Mouse (Mus musculus) left cerebral cortex, postnatal 14 days (tissue): Measurements from ENCODE around the gene Pakap. TPM values are rescaled to one million over a fixed set of nuclear protein-coding genes. Genes with fewer than 3 reads are reported as not detected.

Experiments
- DNase-seq, 2 experiments: peaks; one replicate each; pipeline ENCODE4 v3.0.0; 2021 to 2022; ENCODE audit warnings: low spot score in 2 of 2, mixed read lengths in 1 of 2
- intact Hi-C: fragments of 180-260 bp; cut with DNase I; formaldehyde crosslinking; loops from one replicate; pipeline ENCODE4 v1.15.1; 2025
- total RNA-seq, 2 experiments: library from RNA; stranded (reverse); gene quantifications; 2 replicates each; pipeline ENCODE4 v1.2.3; 2021

The Pakap gene
- total RNA-seq, 2 experiments from 2014 or later: 20.4 to 21.3 TPM

GRCm38 (mm10) chr4:57612716-57613115 is 44.7 kb downstream of the Pakap start:
- DNase-seq: no peak
- intact Hi-C loops: no loop called here

- DNase-seq: no peak
- intact Hi-C loops: no loop called here
Measured at GRCm38 (mm10) chr4:57614686-57615085, 46.7 kb downstream of the Pakap start.

GRCm38 (mm10) chr4:57618743-57619142 is 50.8 kb downstream of the Pakap start:
- intact Hi-C loops: no loop called here
- DNase-seq: no peak

- peak; percentile 50 to 84 for DNase-seq
- intact Hi-C loops: no loop called here
Measured at GRCm38 (mm10) chr4:57622816-57623215, 54.8 kb downstream of the Pakap start.

GRCm38 (mm10) chr4:57624819-57625218 is 56.8 kb downstream of the Pakap start:
- intact Hi-C loops: no loop called here
- no peak for DNase-seq

- no peak for DNase-seq
- intact Hi-C loops: no loop called here
Measured at GRCm38 (mm10) chr4:57625306-57625705, 57.3 kb downstream of the Pakap start.

- DNase-seq: no peak
- intact Hi-C loops: no loop called here
Measured at GRCm38 (mm10) chr4:57625756-57626155, 57.8 kb downstream of the Pakap start.

- no peak for DNase-seq
- intact Hi-C loops: no loop called here
Measured at GRCm38 (mm10) chr4:57626921-57627320, 58.9 kb downstream of the Pakap start.

- intact Hi-C loops: no loop called here
- DNase-seq: no peak
Measured at GRCm38 (mm10) chr4:57632386-57632785, 64.4 kb downstream of the Pakap start.

- peak in 1 of 2 experiments; percentile 43 for DNase-seq
- intact Hi-C loops: no loop called here
Measured at GRCm38 (mm10) chr4:57633052-57633451, 65.1 kb downstream of the Pakap start.

GRCm38 (mm10) chr4:57634956-57635355 is 67.0 kb downstream of the Pakap start:
- DNase-seq: no peak
- intact Hi-C loops: no loop called here

GRCm38 (mm10) chr4:57636782-57637482 is 69.0 kb downstream of the Pakap start:
- intact Hi-C loops: no loop called here
- no peak for DNase-seq

GRCm38 (mm10) chr4:57637636-57638386 is 69.8 kb downstream of the Pakap start:
- intact Hi-C loops: no loop called here
- peak; percentile 76 to 87 for DNase-seq

- intact Hi-C loops: loop anchor here (1.0 kb wide), 1 partner anchor 17 kb away; no protein-coding TSS in a partner anchor
- DNase-seq: no peak
Measured at GRCm38 (mm10) chr4:57638941-57639340, 71.0 kb downstream of the Pakap start.

GRCm38 (mm10) chr4:57640222-57640621 is 72.2 kb downstream of the Pakap start:
- DNase-seq: peak in 1 of 2 experiments; percentile 34
- intact Hi-C loops: no loop called here

- DNase-seq: no peak
- intact Hi-C loops: no loop called here
Measured at GRCm38 (mm10) chr4:57640971-57641370, 73.0 kb downstream of the Pakap start.

GRCm38 (mm10) chr4:57650994-57651393 is 83.0 kb downstream of the Pakap start:
- no peak for DNase-seq
- intact Hi-C loops: no loop called here

- DNase-seq: no peak
- intact Hi-C loops: no loop called here
Measured at GRCm38 (mm10) chr4:57651547-57651946, 83.6 kb downstream of the Pakap start.

GRCm38 (mm10) chr4:57652185-57652904 is 84.4 kb downstream of the Pakap start:
- intact Hi-C loops: no loop called here
- DNase-seq: no peak

GRCm38 (mm10) chr4:57655966-57656365 is 88.0 kb downstream of the Pakap start:
- intact Hi-C loops: loop anchor here (1.0 kb wide), 1 partner anchor 17 kb away; no protein-coding TSS in a partner anchor
- DNase-seq: no peak
